ENCODE assay signal across 26 mouse cellular contexts in the genomic region with DNA sequence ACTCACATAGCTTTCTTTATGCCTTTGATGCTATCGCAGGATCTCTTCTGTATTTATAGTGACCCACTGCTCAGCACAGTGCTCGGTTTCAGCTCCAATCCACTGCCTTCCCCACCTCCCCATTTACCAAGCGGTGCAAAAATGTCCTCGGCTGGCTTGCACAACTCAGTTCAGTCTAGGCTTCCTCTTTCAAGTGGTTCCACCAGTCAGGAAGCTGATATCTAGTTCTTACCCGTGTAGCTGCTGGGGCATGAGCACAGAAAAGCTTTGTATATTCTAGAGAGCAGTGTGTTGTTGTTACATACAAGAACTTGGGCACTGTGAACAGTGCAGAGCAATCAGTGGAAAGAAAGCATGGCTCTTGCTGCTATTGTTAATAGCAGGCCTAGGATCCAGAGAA.
DNase-seq lines count a peak whose midpoint lies in the region; ATAC-seq and TF ChIP-seq lines count a peak whose summit lies in the region.
"Had no signal": no experiment of that assay in that cellular context is flagged by ENCODE, and none has a peak within 500 bp of the region (broad histone marks: within the 10 kb centered on the region; RNA-seq: fewer than 3 reads in every experiment).

No protein-coding gene starts in this region.

- ATAC-seq in lung, postnatal 0 days, result no peak
- peak; percentile 87 for ATAC-seq in megakaryocyte progenitor cell, adult 5-6 weeks (replicated peaks; ENCODE audit: poor library complexity)
- ATAC-seq: midbrain, embryonic 16.5 days had no signal

- H3K27me3 ChIP-seq in lung, postnatal 0 days (replicated peaks; ENCODE audit: insufficient read depth, low read length), result no peaks in the 10 kb centered on the region
- H3K27me3 ChIP-seq in midbrain, embryonic 10.5 days (ENCODE audit: low read depth, poor library complexity, severe bottlenecking), result no peaks in the 10 kb centered on the region
- H3K27me3 ChIP-seq: CH12.LX; embryonic facial prominence, embryonic 13.5 days; heart, embryonic 15.5 days; limb, embryonic 15.5 days; liver, embryonic 13.5 days; neural tube, embryonic 12.5 days had no signal

- 56% methylated on average over 5 of the region's 5 CpGs for WGBS in lung, postnatal 0 days
- 81% methylated on average over 5 of the region's 5 CpGs for WGBS in midbrain, embryonic 10.5 days

- H3K27ac ChIP-seq in lung, postnatal 0 days (ENCODE audit: low read length), result no peak overlapping the region
- H3K27ac ChIP-seq in midbrain, embryonic 10.5 days (replicated peaks), result no peak overlapping the region
- H3K27ac ChIP-seq: embryonic facial prominence, embryonic 13.5 days; heart, embryonic 10.5 days; heart, embryonic 15.5 days; limb, embryonic 10.5 days; limb, embryonic 15.5 days; liver, embryonic 13.5 days; macrophage; neural tube, embryonic 12.5 days had no signal

- H3K4me2 ChIP-seq in lung, postnatal 0 days (replicated peaks; ENCODE audit: low read depth, low read length), result no peak overlapping the region
- H3K4me2 ChIP-seq: embryonic facial prominence, embryonic 13.5 days; heart, embryonic 15.5 days; limb, embryonic 15.5 days; liver, embryonic 13.5 days; midbrain, embryonic 11.5 days; neural tube, embryonic 12.5 days had no signal

- no peak overlapping the region for H3K9ac ChIP-seq in lung, postnatal 0 days (replicated peaks; ENCODE audit: low read depth)
- H3K9ac ChIP-seq: embryonic facial prominence, embryonic 13.5 days; heart, embryonic 15.5 days; limb, embryonic 15.5 days; liver, embryonic 13.5 days; neural tube, embryonic 12.5 days had no signal

- H3K4me1 ChIP-seq in lung, postnatal 0 days (ENCODE audit: insufficient read depth, low read depth, low read length), result no peaks in the 10 kb centered on the region
- no peaks in the 10 kb centered on the region for H3K4me1 ChIP-seq in midbrain, embryonic 10.5 days
- H3K4me1 ChIP-seq: embryonic facial prominence, embryonic 13.5 days; heart, embryonic 10.5 days; heart, embryonic 15.5 days; limb, embryonic 10.5 days; limb, embryonic 15.5 days; liver, embryonic 13.5 days; neural tube, embryonic 12.5 days had no signal

- no peaks in the 10 kb centered on the region for H3K9me3 ChIP-seq in lung, postnatal 0 days (ENCODE audit: low read length)
- H3K9me3 ChIP-seq in midbrain, embryonic 10.5 days (replicated peaks), result no peaks in the 10 kb centered on the region
- H3K9me3 ChIP-seq: embryonic facial prominence, embryonic 13.5 days; heart, embryonic 10.5 days; heart, embryonic 15.5 days; limb, embryonic 10.5 days; limb, embryonic 15.5 days; liver, embryonic 13.5 days; neural tube, embryonic 12.5 days had no signal

- no peak for TF ChIP-seq EP300 in lung, postnatal 0 days (IDR thresholded peaks at IDR 0.05)

- H3K36me3 ChIP-seq in lung, postnatal 0 days (ENCODE audit: insufficient read depth, low read length), result no peaks in the 10 kb centered on the region
- no peaks in the 10 kb centered on the region for H3K36me3 ChIP-seq in midbrain, embryonic 10.5 days
- H3K36me3 ChIP-seq: embryonic facial prominence, embryonic 13.5 days; heart, embryonic 10.5 days; heart, embryonic 15.5 days; limb, embryonic 10.5 days; limb, embryonic 15.5 days; liver, embryonic 13.5 days; neural tube, embryonic 12.5 days had no signal

- no peak overlapping the region for H3K4me3 ChIP-seq in lung, postnatal 0 days (ENCODE audit: low read depth, low read length)
- no peak overlapping the region for H3K4me3 ChIP-seq in midbrain, embryonic 10.5 days
- H3K4me3 ChIP-seq: embryonic facial prominence, embryonic 13.5 days; erythroblast, embryonic 14.5 days; heart, embryonic 10.5 days; heart, embryonic 15.5 days; limb, embryonic 10.5 days; limb, embryonic 15.5 days; liver, embryonic 13.5 days; neural tube, embryonic 12.5 days had no signal

- no peak for TF ChIP-seq CTCF in lung, postnatal 0 days (IDR thresholded peaks at IDR 0.05)

- DNase-seq in lung, postnatal 0 days (ENCODE audit: low spot score), result peak; percentile 43
- no peak for DNase-seq in lung, postnatal 4 days
- DNase-seq in thymus, postnatal 36 days, result peak; percentile 4 to 9
- DNase-seq in thymus, adult 18-20 months, result no peak
- peak; percentile 3 for DNase-seq in c-Kit-positive CD71-negative TER-119-negative erythroid progenitor cells, embryonic 14.5 days (ENCODE audit: low read depth)
- no peak for DNase-seq in midbrain, embryonic 10.5 days (ENCODE audit: low spot score)
- no peak for DNase-seq in adrenal gland, adult (ENCODE audit: inconsistent age in 2 of 2, low spot score in 1 of 2)
- DNase-seq: adrenal gland, postnatal 14 days; gastrocnemius, postnatal 10 days; kidney, adult 18-20 months; kidney, postnatal 36 days; liver, embryonic 13.5 days; right cerebral cortex, adult 18-20 months; spleen, adult 18-20 months had no signal

Comparison
In these comparisons a context has a peak if more than half of its experiments do, and no peak if none do; other contexts are left out.
1. DNase-seq: peak in lung, postnatal 0 days (single experiment), thymus, postnatal 36 days (2 of 2) and c-Kit-positive CD71-negative TER-119-negative erythroid progenitor cells, embryonic 14.5 days (single experiment); none in lung, postnatal 4 days (0 of 2), thymus, adult 18-20 months (0 of 2), midbrain, embryonic 10.5 days (single experiment) and adrenal gland, adult (0 of 2).